Mouse (Mus musculus): Measurements from ENCODE around the gene Ammecr1. TPM values are rescaled to one million over a fixed set of nuclear protein-coding genes. Genes with fewer than 3 reads are reported as not detected.

Ammecr1 gene
- total RNA-seq (2022) = 10 to 100 TPM; 10.3 to 12.2 (median 11.4) TPM

GRCm38 (mm10) chrX:142966008-142966966, at the start of gene Ammecr1:
Gene Ammecr1, minus strand, starts transcription at chrX:142966728.
- DNase-seq (ENCODE audit: low spot score) = peak; percentile 61

- no peak for DNase-seq (ENCODE audit: low spot score)
Observed at GRCm38 (mm10) chrX:143014118-143014517, 47.6 kb upstream of the Ammecr1 start.

- DNase-seq (ENCODE audit: low spot score) = no peak
Observed at GRCm38 (mm10) chrX:143012334-143012733, 45.8 kb upstream of the Ammecr1 start.

- no peak for DNase-seq (ENCODE audit: low spot score)
Observed at GRCm38 (mm10) chrX:143011865-143012264, 45.3 kb upstream of the Ammecr1 start.

GRCm38 (mm10) chrX:143004131-143004846, 37.8 kb upstream of the Ammecr1 start:
- DNase-seq (ENCODE audit: low spot score) = no peak

DNA sequence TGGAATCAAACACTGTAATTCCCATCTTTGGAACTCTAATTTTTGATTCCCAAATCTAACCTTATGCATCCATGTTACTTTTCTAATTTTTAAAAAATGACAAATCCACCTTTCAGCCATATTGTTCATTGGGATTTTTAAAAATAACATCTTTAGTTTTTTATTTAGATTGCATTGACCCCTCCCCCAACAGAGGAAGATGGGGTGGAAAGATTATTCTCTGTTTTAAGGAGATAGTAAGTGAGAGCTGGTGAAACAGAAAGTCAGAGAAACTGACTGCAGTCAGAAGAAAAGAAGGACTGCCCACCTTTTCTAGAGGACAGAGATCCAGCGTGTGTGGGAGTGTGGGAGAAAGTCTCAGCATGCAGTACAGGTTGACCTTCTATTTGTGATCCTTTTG, 30.7 kb upstream of the Ammecr1 start:
- DNase-seq (ENCODE audit: low spot score) = no peak

- DNase-seq (ENCODE audit: low spot score) = no peak
Observed at GRCm38 (mm10) chrX:142994514-142994913, 28.0 kb upstream of the Ammecr1 start.

GRCm38 (mm10) chrX:142984170-142984569, 17.6 kb upstream of the Ammecr1 start:
- DNase-seq (ENCODE audit: low spot score) = no peak

- no peak for DNase-seq (ENCODE audit: low spot score)
Observed at GRCm38 (mm10) chrX:142983638-142984037, 17.1 kb upstream of the Ammecr1 start.

DNA sequence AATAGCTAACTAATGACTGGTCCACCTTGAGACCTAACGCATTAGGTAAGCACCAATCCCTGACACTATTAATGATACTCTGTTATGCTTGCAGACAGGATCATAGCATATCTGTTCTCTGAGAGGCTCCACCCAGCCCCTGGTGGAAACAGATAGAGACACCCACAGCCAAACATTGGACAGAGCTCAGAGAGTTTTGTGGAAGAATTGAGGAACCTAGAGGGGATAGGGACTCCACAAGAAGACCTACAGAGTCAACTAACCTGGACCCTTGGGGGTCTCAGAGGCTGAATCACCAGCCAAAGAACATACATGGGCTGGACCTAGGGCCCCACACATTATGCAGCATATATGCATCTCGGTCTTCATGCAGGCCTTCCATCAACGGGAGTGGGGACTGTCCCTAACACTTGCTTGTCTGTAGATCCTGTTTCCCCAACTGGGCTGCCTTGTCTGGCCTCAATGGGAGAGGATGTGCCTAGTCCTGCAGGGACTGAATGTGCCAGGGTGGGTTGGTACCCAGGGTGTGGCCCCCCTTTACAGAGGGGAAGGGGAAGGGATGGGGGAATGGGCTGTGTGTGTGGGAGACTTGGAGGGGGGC, 15.1 kb upstream of the Ammecr1 start:
- no peak for DNase-seq (ENCODE audit: low spot score)

- DNase-seq (ENCODE audit: low spot score) = no peak
Observed at GRCm38 (mm10) chrX:142980855-142981529, 14.5 kb upstream of the Ammecr1 start.

DNA sequence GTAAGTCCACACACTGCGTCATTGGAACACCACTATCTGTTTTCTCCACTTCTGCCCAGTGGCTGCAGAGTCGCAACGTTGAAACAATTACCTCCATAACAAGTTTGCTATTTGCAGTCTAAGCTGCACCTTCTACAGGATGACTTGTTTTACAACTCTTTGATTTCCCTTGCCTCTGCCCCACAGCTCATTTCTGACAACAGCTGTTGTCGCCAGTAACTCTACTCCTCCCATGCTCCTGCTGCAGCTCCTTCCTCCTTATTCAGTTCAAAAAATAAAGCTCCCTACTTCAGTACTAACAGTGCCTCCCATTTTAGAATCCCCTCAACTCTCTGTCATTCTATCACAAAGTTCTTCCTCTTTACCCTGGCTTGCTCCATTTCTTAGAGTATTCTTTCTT, 12.7 kb upstream of the Ammecr1 start:
- DNase-seq (ENCODE audit: low spot score) = no peak

GRCm38 (mm10) chrX:142972443-142972970, 6.0 kb upstream of the Ammecr1 start:
- DNase-seq (ENCODE audit: low spot score) = no peak

DNA sequence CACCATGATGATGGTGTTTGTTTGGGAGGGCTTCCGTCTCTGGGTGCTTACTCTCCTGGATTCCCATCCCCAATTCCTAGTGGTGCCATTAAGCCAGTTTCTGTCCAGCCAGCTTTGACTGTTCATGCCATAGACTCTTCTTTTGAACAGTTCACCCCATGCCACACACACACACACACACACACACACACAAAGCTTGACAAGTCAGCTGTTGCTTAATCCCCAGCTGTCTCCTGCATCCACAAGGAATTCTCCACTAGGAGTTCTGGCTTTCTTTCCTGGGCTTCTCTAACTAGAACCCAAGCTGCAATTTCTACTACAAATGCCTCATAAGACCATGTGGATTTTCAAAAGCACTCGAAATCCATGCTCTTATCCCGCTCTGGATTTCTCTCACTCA, 5.2 kb upstream of the Ammecr1 start:
- no peak for DNase-seq (ENCODE audit: low spot score)

- DNase-seq (ENCODE audit: low spot score) = no peak
Observed at GRCm38 (mm10) chrX:142967067-142967466, 539 bp upstream of the Ammecr1 start.

- no peak for DNase-seq (ENCODE audit: low spot score)
Observed at GRCm38 (mm10) chrX:142965236-142966007, 1.1 kb downstream of the Ammecr1 start.

- DNase-seq (ENCODE audit: low spot score) = no peak
Observed at GRCm38 (mm10) chrX:142960434-142960833, 6.1 kb downstream of the Ammecr1 start.

- DNase-seq (ENCODE audit: low spot score) = no peak
Observed at GRCm38 (mm10) chrX:142959674-142960307, 6.7 kb downstream of the Ammecr1 start.

DNA sequence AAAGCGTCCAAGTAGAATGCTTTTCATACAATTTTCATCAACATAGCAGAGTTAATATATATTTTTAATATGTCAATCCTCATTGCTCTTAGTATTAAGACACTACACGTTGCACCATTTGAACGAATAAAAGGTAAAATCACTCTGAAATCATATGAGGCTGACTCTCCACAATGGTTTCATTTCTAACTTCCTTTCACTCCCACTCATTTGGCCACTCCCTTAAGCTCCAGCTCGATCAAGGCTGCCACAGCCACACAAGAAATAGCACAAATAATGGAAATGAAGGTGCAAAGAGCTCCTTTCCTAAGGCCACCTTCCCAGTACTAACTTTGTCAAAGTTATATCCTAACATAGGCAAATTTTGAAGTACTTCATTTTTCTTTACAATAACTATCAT, 38.1 kb downstream of the Ammecr1 start:
- DNase-seq (ENCODE audit: low spot score) = no peak

- no peak for DNase-seq (ENCODE audit: low spot score)
Observed at GRCm38 (mm10) chrX:142917394-142917793, 49.1 kb downstream of the Ammecr1 start.

Measured in heart, adult 8-10 months (tissue).